ENCODE assay signal across 7 mouse cellular contexts in the genomic region with DNA sequence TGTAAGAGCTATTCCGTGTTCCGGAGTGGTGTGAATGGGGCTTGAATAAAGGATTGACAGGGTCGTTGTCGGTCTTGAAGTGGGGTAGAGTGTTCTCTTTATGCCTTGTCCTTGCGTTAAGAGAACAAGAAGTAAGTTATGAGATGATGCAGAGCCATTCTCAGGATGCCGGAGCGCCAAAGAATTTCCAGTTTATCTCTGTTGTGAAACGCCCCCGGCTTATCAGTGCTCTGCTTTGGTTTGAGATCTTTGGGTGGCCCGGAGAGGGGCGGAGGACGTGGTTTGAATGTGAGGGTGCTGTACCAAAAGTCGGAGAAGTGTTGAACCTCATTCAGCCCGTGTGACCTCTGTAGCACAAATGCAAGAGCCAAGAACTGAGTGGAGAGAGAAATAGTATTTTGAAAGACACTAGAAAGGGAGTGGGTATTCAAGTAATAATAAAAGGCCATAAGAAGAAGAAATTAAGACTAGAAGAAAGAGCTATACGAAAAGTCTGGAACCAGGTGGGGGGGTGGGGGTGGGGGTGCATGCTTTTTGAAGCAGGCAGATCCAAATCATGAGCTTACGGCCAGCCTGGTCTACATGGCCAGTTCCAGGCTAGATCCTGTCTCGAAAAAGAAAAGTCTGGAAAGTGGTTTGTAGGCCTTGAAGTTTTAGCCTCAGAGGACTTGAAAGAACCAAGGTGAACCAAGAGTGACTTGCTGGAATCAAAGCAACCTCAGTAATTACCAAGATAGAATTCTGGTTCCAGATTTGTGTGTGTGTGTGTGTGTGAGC. TPM values are rescaled to one million over a fixed set of nuclear protein-coding genes. Genes with fewer than 3 reads are reported as not detected.
DNase-seq lines count a peak whose midpoint lies in the region; ATAC-seq and TF ChIP-seq lines count a peak whose summit lies in the region.

No protein-coding gene starts in this region.

- no peaks in the 10 kb centered on the region for H3K27me3 ChIP-seq in liver, embryonic 12.5 days (replicated peaks)
- H3K27me3 ChIP-seq in myocyte (ENCODE audit: control insufficient read depth, insufficient read depth, insufficient read length) = no peaks in the 10 kb centered on the region

- peak overlapping the region; percentile 59 for H3K4me3 ChIP-seq in left cerebral cortex, adult 2 months
- peak overlapping the region; percentile 62 for H3K4me3 ChIP-seq in cortical plate, adult 2 months (ENCODE audit: insufficient read depth, low read length)
- H3K4me3 ChIP-seq in liver, embryonic 12.5 days = peak overlapping the region; percentile 86
- H3K4me3 ChIP-seq in myocyte = peak overlapping the region; percentile 57

- ATAC-seq in liver, embryonic 12.5 days = no peak

- H3K36me3 ChIP-seq in liver, embryonic 12.5 days = peaks cover 19% of the 10 kb centered on the region
- H3K36me3 ChIP-seq in myocyte (ENCODE audit: control insufficient read depth, insufficient read depth) = no peaks in the 10 kb centered on the region

- TF ChIP-seq POLR2A in cortical plate, adult 2 months (IDR thresholded peaks at IDR 0.05; ENCODE audit: extremely low read depth, insufficient read depth, low read length) = no peak
- TF ChIP-seq POLR2A in myocyte (IDR thresholded peaks at IDR 0.05; ENCODE audit: insufficient read length, low read depth) = no peak

- 6% methylated on average over 17 of the region's 17 CpGs for WGBS in liver, embryonic 12.5 days (ENCODE audit: insufficient replicate concordance)

- H3K4me1 ChIP-seq in cortical plate, adult 2 months (ENCODE audit: control insufficient read depth, insufficient read depth, low read length) = peaks cover 2% of the 10 kb centered on the region; the same call in 1 of the 2 replicates
- H3K4me1 ChIP-seq in liver, embryonic 12.5 days = peaks cover 63% of the 10 kb centered on the region

- DNase-seq in left cerebral cortex, adult 2 months (ENCODE audit: extremely low spot score in 1 of 2, low spot score in 2 of 2) = peak in 1 of 2 experiments; percentile 18
- DNase-seq in left cerebral cortex, postnatal 36 days (ENCODE audit: low spot score in 2 of 2) = no peak
- DNase-seq in heart, postnatal 4 days = peak; percentile 33
- DNase-seq in Muller cell, postnatal 12 days (ENCODE audit: inconsistent ontology term) = no peak

- H3K9ac ChIP-seq in liver, embryonic 12.5 days = peak overlapping the region; percentile 95

- peak overlapping the region; percentile 46 for H3ac ChIP-seq in myocyte (ENCODE audit: control insufficient read depth, insufficient read length)

- peak overlapping the region; percentile 81 for H3K4me2 ChIP-seq in liver, embryonic 12.5 days
- peak overlapping the region; percentile 84 for H3K4me2 ChIP-seq in myocyte (ENCODE audit: low read depth)

- H3K9me3 ChIP-seq in liver, embryonic 12.5 days (replicated peaks) = no peaks in the 10 kb centered on the region

- no peak for TF ChIP-seq CTCF in left cerebral cortex, adult 2 months (IDR thresholded peaks at IDR 0.05)
- no peak for TF ChIP-seq CTCF in cortical plate, adult 2 months (IDR thresholded peaks at IDR 0.05; ENCODE audit: extremely low read depth, insufficient read depth, low read length)

- intact Hi-C loops in left cerebral cortex, adult 2 months (cut with DNase I) = loop anchor here (1.0 kb wide), 1 partner anchor 73 kb away; the partner anchor contains the start of gene Slc35b1
- intact Hi-C loops in left cerebral cortex, postnatal 36 days (cut with DNase I) = loop anchor here (1.0 to 5.0 kb wide), 3 partner anchors 25 to 211 kb away; partner anchors contain the start of gene Slc35b1

- peak overlapping the region; percentile 70 for H3K27ac ChIP-seq in left cerebral cortex, adult 2 months
- peak overlapping the region; percentile 6; the same call in 1 of the 2 replicates for H3K27ac ChIP-seq in cortical plate, adult 2 months (ENCODE audit: insufficient read depth, low read length)
- H3K27ac ChIP-seq in liver, embryonic 12.5 days = peak overlapping the region; percentile 97

- peaks cover 39% of the 10 kb centered on the region for H3K79me2 ChIP-seq in myocyte (ENCODE audit: control insufficient read depth, insufficient read depth)

TF ChIP-seq in myocyte, 11 proteins besides CTCF, POLR2A, EP300 and RAD21:
- TF ChIP-seq MAX (IDR thresholded peaks at IDR 0.05; ENCODE audit: low read depth) = no peak
- no peak for TF ChIP-seq REST (IDR thresholded peaks at IDR 0.05; ENCODE audit: insufficient read depth, insufficient read length)
- TF ChIP-seq SRF (IDR thresholded peaks at IDR 0.05; ENCODE audit: control insufficient read depth, insufficient read length, low read depth) = no peak
- no peak for TF ChIP-seq MYOD1 (IDR thresholded peaks at IDR 0.05; ENCODE audit: control insufficient read depth in 1 of 3, insufficient read length in 2 of 3, low read depth in 2 of 3)
- TF ChIP-seq TCF12 (IDR thresholded peaks at IDR 0.05; ENCODE audit: insufficient read depth, poor library complexity, severe bottlenecking) = no peak
- no peak for TF ChIP-seq USF1 (IDR thresholded peaks at IDR 0.05; ENCODE audit: low read depth)
- no peak for TF ChIP-seq TCF3 (IDR thresholded peaks at IDR 0.05; ENCODE audit: insufficient read length, low read depth)
- TF ChIP-seq POLR2AphosphoS2 (IDR thresholded peaks at IDR 0.05; ENCODE audit: insufficient read length, low read depth) = no peak
- TF ChIP-seq CEBPB (IDR thresholded peaks at IDR 0.05; ENCODE audit: insufficient read depth, poor library complexity, severe bottlenecking) = no peak
- TF ChIP-seq E2F4 (IDR thresholded peaks at IDR 0.05; ENCODE audit: insufficient read depth) = no peak
- TF ChIP-seq MYOG (IDR thresholded peaks at IDR 0.05; ENCODE audit: control insufficient read depth in 1 of 3, insufficient read depth in 1 of 3, insufficient read length in 2 of 3, low read depth in 2 of 3) = no peak

RNA-seq across cellular contexts. Expression of gene Kat7, which starts 0.8 kb away (rescaled TPM):
- 10 to 100 TPM; 72.3 to 77.2 TPM for total RNA-seq in left cerebral cortex, adult 2 months (2021)
- total RNA-seq in left cerebral cortex, postnatal 36 days (2021) = 10 to 100 TPM; 69.3 to 74.3 TPM
- 51.1 and 51.8 TPM in 2 replicates for polyA plus RNA-seq in cortical plate, adult 2 months (2012; rRNA removed)
- total RNA-seq in heart, postnatal 4 days (2021) = 10 to 100 TPM; 52.9 to 54.3 TPM
- polyA plus RNA-seq in liver, embryonic 12.5 days (2016; fragmentation: Nextera tagmentation; extraction: Ambion mirVana) = 48.1 and 49.5 TPM in 2 replicates
- polyA plus RNA-seq in myocyte (2012; fragmentation: generic; extraction: Trizol) = 52.2 TPM

RNA-seq across cellular contexts. Expression of gene Fam117a, which starts 26.0 kb away (rescaled TPM):
- 1 to 10 TPM; 3.0 to 3.6 TPM for total RNA-seq in left cerebral cortex, adult 2 months (2021)
- 1 to 10 TPM; 3.1 to 5.9 TPM for total RNA-seq in left cerebral cortex, postnatal 36 days (2021)
- 7.5 and 7.7 TPM in 2 replicates for polyA plus RNA-seq in cortical plate, adult 2 months (2012; rRNA removed)
- 10 to 100 TPM in 1 of 2 experiments, 1 to 10 TPM in 1; 8.4 to 11.5 TPM for total RNA-seq in heart, postnatal 4 days (2021)
- 59.0 and 62.7 TPM in 2 replicates for polyA plus RNA-seq in liver, embryonic 12.5 days (2016; fragmentation: Nextera tagmentation; extraction: Ambion mirVana)
- 9.7 TPM for polyA plus RNA-seq in myocyte (2012; fragmentation: generic; extraction: Trizol)

RNA-seq across cellular contexts. Expression of gene Tac4, which starts 49.5 kb away (rescaled TPM):
- total RNA-seq in left cerebral cortex, adult 2 months (2021) = not detected
- not detected for total RNA-seq in left cerebral cortex, postnatal 36 days (2021)
- not detected in 2 replicates for polyA plus RNA-seq in cortical plate, adult 2 months (2012; rRNA removed)
- total RNA-seq in heart, postnatal 4 days (2021) = not detected
- 0.10 TPM in 1 of 2 replicates, not detected in the other for polyA plus RNA-seq in liver, embryonic 12.5 days (2016; fragmentation: Nextera tagmentation; extraction: Ambion mirVana)
- polyA plus RNA-seq in myocyte (2012; fragmentation: generic; extraction: Trizol) = 8.3 TPM

Comparison
In these comparisons a context has a peak if more than half of its experiments do, and no peak if none do; other contexts are left out.
1. H3K27ac ChIP-seq: peak in every context shown above with its lines; median percentile 97 in liver, embryonic 12.5 days; 70 in left cerebral cortex, adult 2 months; 6 in cortical plate, adult 2 months.